Mouse (Mus musculus) lung, adult 2 months (tissue): ENCODE measurements around the gene Prps1l3.

Experiments used
- CTCF ChIP-seq: fragments of 200-500 bp; IDR thresholded peaks from 2 replicates; pipeline ENCODE4 v1.5.1; 2011; ENCODE audit warnings: mild to moderate bottlenecking, low read length, control low read depth; ENCODE audit not compliant: insufficient read depth
- POLR2A ChIP-seq: fragments of 200-500 bp; IDR thresholded peaks from 2 replicates; pipeline ENCODE4 v1.6.1; 2011; ENCODE audit warnings: low read depth, mild to moderate bottlenecking, control low read depth, low read length, borderline replicate concordance; ENCODE audit errors: extremely low read depth

DNA sequence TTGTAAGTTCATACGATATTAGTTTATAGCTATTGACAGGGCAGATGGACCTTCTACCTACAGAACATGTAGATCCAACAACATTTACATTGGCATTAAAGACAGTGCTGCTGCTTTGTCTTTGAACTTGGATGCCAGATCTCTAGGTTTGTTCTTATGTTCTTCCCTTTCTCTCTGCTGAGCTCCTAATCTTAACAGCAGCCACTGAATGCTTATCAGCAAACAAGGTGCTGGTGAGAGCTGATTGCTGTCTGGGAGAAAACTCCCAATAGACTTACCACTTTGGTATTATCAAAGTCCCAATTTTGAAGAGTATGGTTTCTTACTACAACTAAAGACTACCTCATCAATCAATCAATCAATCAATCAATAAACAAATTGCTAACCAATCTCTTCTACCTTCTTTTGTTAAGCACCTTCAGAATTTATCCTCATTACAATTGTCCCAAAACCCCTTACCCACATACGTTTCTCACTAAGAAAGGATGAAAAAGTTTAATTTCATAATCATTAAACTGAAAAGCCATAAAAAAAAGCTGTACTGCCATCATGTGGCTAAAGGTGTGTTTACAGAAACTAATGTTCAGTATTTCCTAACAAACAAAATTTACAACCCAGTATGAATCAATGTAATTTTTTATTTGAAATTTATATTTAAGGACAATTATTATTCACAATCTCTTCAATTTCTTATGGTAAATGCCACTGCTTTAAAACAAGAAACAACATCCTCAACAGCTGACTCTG, 45.6 kb upstream of the Prps1l3 start:
- TF ChIP-seq POLR2A (no peak), CTCF (no peak)
